Mouse (Mus musculus): Measurements from ENCODE around the gene Mroh9.

DNA sequence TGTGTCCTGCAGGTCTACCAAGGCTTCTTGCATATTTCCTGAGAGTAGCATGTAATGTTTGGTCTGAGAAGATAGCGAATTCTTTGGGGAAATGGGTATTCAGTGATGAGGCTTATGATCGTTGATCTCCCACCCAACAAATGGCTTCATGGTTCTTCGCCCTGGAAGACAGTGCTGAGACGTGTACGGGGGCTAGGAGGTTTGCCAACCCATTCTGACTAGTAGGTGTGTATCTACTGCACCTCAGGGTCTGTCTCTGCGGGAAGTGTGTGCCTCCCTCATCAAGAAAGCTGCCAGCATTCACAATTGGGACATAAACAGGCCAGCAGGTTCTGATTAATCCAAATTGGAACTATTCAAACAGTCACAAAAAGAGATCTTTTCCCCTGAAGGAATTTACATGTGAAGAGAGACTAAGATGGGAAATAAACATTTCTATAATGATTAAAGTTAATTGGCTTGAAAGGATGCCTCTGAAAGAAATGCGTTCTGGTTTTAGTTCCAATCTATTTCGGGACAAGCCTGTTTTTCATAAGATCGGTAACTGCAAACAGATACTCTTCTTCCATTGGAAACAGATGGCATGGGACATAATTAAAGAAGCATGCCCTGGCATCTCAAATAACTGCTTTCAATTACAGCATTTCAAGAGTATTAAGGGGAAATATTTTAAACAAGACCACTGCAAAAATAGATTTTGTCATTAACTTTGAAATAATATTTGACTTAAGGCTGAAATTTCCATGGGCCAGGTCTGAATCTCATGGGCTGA lies 43.8 kb upstream of the Mroh9 start:
- TF ChIP-seq CTCF (conservative IDR thresholded peaks at IDR 0.05; ENCODE audit: low read length), result no peak
- no peak for TF ChIP-seq NANOG (IDR thresholded peaks at IDR 0.05; ENCODE audit: borderline replicate concordance, low read length)
